Mouse (Mus musculus) gastrocnemius, postnatal 10 days (tissue): ENCODE data around the gene Cdc20. TPM values are rescaled to one million over a fixed set of nuclear protein-coding genes. Genes with fewer than 3 reads are reported as not detected.
A peak's percentile ranks its signal among the peaks of the same experiment; 100 is the strongest.

Source experiments
- DNase-seq: peaks from one replicate; pipeline ENCODE4 v3.0.0; 2021; ENCODE audit warnings: mixed read lengths
- long read RNA-seq, 2 experiments: library from polyadenylated mRNA; stranded (forward); transcript quantifications; one replicate each; pipeline ENCODE4 v2.0.0; 2021
- total RNA-seq, 2 experiments: library from RNA; stranded (reverse); gene quantifications; 2 replicates each; pipeline ENCODE4 v1.2.3; 2021

Gene Cdc20
- 10 to 100 TPM; 12.1 to 14.7 TPM for total RNA-seq
- long read RNA-seq, experiment 1, transcript Cdc20-201 (10 exons, 1,793 nt), result major isoform, 25 of 28 reads
- long read RNA-seq, experiment 1, partial matches to known transcripts, result 2 of 28 reads
- long read RNA-seq, experiment 1, other reads (novel, unspliced or antisense), result 1 of 28 reads
- long read RNA-seq, experiment 2, transcript Cdc20-201 (10 exons, 1,793 nt), result major isoform, 20 of 23 reads
- long read RNA-seq, experiment 2, partial matches to known transcripts, result 1 of 23 reads
- long read RNA-seq, experiment 2, other reads (novel, unspliced or antisense), result 2 of 23 reads

GRCm38 (mm10) chr4:118436820-118437603 lies at the start of gene Cdc20:
Cdc20 (minus strand) TSS chr4:118437352.
- peak; percentile 85 for DNase-seq

GRCm38 (mm10) chr4:118476773-118477530 lies 39.8 kb upstream of the Cdc20 start:
- DNase-seq, result no peak

DNA sequence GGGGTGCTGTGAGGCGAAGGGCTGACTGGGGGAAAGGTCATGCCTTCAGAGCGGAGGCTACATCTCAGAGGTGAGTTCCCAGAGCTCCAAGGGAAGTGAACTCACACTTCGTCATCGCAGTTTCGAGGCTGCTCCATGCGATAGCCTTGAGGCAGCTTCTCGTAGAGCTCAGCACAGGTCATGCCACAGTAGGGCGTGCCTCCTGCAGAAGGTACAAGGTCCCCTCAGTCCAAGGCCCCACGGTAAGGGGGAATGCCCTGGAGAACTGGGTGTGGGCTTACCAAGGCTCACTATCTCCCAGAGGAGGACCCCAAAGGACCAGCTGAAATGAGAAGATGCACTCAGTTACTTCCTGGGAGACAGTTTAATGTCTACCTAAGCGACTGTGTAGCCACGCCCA lies 35.5 kb upstream of the Cdc20 start:
- DNase-seq, result no peak

- DNase-seq, result no peak
Observed at GRCm38 (mm10) chr4:118471281-118471680, 34.1 kb upstream of the Cdc20 start.

DNA sequence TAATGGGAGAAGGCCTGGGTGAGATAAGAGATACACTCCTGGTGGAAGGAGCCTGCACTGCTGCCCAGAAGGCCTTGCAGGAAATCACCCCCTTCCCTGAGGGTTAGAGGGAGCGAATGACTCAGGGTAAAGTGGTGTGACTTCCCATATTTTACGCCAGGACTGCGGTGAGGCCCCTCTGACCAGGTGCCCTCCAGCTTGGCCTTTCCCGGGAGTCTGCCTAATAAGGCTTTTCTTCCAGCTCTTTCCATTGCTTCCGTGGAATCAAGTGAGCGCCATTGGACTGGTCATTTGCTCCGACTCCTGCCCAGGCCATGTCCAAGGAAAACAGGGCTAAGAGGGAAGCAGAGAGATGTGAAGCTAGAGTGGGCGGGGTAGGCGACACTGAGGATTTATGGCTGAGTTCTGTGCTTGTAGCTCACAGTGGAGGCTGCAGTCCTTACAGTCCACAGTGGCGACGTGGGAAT lies 28.6 kb upstream of the Cdc20 start:
- no peak for DNase-seq

- no peak for DNase-seq
Observed at GRCm38 (mm10) chr4:118464956-118465355, 27.8 kb upstream of the Cdc20 start.

GRCm38 (mm10) chr4:118457345-118457975 lies 20.3 kb upstream of the Cdc20 start, which contains the start of gene Mpl:
Mpl (minus strand) TSS chr4:118457513.
- DNase-seq, result no peak

DNA sequence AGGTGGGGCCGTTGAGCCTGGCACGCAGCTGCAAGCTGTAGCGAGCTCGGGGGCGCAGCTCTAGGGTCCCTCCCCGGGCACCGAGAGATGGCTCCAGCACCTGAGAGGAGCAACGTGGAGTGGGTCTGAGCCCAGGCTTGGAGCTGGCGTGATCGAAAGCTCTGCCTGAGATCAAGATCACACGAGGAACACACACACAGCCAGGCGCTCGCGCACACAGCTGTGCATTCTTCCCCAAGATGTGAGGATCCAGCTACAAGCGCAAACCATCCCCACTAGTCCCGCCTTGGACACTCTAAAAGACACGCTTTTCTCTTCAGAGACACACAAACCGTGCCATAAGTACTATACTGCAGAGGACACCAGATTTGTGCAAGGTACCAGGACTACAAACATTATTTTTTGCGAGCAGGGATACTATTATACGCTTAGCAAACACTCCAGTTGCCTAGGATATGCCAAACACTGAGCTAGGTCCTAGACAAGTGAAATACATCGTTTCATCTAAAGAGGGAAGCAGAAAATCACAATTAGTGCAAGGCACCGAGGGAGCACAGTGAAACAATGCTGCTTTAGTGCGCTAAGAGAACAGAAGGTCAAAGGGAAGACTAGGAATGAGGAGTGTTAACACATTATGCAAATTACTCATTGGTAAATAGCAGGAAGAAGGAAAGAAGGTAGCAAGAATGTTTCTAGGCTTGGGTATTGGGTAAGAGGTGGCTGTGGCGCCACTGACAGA lies 9.4 kb upstream of the Cdc20 start:
- DNase-seq, result no peak

DNA sequence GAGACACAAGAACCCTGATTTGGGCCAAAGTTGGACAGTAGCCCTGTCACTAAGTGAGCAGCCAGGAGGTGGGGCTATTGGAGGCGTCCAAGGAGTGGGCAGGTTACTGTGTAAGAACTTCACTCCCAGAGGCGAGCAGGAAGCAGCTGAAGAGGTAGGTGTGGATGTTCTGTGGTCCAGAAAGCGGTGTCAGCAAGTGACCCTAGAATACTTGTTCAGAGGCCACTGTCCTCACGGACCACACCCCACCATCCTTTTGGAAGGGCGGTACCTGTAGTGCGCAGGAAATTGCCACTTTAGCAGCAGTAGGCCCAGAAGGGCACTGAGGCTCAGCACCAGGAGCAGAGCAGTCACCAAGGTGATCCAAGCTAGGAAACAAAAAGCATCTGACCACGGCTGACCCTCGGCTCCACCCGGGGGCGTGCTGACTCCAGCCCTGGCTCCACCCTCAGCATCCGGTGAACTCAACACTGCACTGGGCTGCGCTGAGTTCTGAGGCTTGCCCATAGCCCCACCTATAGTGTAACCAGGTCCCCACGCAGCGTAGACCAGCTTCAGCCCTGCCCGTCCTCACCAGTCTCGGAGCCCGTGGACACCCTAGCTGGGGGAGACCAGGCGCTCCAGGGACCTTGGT lies 8.7 kb upstream of the Cdc20 start:
- DNase-seq, result peak; percentile 42

DNA sequence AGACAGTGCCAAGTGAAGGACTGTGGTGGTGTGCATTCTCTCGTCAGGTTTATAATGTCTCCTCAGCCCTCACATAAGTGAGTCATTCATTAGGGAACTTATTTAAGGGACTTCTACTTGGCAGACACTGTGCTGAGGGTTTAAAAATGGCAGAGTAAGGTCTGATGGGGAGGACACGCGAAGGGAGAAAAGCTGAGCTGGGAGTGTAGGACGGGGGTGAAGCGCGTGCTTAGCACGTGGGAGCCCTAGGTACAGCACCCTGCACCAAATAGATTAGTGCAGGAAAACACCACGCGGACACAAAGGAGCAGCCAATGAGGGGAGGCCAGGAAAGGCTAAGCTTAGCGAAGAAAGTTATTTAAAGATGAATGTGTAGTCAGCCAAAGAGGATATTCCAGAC lies 7.9 kb upstream of the Cdc20 start:
- no peak for DNase-seq

DNA sequence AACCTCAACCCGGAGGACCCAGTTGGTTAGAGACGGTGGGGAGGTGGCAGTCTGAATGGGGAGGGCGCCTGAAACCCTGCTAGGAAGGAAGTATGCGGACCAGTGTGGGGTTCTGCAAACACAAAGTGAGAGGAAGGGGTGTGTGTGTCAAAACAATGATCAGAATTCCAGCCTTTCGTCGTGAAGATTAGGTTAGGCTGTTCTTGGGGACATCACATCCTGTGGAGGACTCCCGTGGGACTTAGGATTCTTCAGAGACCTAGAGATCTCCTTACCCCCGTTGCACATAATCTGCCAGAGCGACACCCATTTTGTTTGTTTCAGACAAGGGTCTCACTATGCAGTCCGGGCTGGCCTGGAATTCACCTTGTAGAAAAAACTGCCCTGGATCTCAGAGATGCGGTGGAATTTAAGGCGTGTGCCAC lies 689 bp upstream of the Cdc20 start:
- DNase-seq, result no peak

GRCm38 (mm10) chr4:118432332-118432731 lies 4.8 kb downstream of the Cdc20 start:
- DNase-seq, result no peak

GRCm38 (mm10) chr4:118429215-118429895 lies 7.8 kb downstream of the Cdc20 start:
- no peak for DNase-seq

DNA sequence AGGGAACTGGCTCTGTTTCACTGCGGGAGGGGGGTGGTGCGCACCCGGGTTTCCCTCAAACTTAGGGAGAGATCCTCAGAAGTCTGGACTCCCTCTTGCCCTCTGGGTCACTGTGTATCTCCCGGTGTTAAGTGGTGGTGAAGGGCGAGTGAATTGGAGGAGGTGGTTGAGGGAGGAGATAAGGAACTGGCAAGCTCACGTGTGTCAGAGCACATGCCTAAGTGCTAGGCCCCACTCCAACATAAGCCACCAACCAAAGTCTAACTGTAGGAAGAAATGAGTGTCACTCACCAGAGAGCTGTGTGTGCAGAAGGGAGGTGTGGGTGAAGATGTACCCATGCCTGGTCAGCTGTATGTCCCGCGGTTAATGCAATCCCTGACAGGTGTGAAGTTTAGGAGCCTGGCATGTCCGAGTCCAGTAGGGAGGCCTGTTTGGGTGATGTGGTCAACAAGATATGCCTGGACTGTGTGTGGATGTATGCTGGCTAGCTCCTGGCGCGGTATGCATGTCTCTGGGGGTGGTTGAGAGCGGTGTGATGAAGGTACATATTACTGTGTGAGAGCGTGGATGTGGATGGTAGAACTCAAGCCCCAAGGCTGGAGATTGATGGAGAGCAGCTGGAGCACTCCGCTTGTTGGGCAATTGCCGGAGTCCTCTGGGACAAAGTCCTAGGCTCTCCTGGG lies 8.5 kb downstream of the Cdc20 start:
- DNase-seq, result no peak

DNA sequence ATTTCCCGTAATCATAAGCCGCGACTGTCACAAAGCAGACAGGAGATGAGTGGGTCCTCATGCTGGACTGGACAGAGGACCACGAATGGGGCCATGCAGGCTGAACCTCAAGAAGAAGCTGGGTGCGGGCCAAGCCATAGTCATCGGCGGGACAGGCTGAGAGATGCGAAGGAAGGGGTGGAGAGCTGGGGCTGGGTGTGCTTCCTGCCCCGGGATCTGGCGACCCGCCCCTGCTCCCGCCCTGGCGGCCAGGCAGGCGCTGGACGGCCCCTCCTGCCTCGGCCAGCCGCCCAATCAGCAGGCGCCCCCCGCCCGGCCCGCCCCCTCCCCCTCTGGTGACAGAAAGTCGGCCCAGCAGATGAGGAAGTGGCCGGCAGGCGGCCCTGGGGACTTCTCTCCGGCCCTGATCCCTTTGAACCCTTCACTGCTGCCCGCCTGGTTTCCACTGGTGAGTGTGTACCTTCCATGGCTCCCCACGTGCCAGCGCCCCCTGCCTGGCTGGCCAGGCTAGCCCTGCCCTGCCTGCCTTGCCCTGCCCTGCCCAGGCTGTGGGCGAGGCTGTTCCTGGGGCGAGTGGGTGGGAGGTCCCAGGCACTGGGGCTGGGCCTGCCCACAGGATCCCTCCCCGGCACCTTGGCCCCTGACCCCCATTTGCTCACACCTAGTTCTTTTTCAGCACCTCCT lies 9.2 kb downstream of the Cdc20 start, which contains the start of gene Elovl1:
TSS of gene Elovl1 (plus strand) at position 326 of the 684 bp plus-strand sequence.
- peak; percentile 92 for DNase-seq

- no peak for DNase-seq
Observed at GRCm38 (mm10) chr4:118427415-118427767, 9.8 kb downstream of the Cdc20 start.

DNA sequence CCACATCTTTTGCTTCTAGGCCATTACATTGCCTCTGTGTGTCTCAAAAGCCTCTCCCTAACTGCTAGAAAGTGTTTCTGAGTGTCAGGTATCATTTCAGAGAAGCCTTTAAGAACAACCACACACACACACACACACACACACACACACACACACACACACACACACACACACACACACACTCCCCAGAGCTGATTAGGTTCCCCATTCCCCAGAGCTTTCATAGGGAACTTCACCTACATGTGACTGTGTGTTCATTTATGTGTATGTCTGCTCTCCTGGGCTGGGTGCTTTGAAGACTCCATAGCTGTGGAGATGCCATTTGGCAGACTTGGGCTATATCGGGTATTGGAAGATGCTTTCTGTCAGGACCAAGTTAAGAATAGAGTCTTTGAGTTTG lies 11.8 kb downstream of the Cdc20 start:
- DNase-seq, result no peak

DNA sequence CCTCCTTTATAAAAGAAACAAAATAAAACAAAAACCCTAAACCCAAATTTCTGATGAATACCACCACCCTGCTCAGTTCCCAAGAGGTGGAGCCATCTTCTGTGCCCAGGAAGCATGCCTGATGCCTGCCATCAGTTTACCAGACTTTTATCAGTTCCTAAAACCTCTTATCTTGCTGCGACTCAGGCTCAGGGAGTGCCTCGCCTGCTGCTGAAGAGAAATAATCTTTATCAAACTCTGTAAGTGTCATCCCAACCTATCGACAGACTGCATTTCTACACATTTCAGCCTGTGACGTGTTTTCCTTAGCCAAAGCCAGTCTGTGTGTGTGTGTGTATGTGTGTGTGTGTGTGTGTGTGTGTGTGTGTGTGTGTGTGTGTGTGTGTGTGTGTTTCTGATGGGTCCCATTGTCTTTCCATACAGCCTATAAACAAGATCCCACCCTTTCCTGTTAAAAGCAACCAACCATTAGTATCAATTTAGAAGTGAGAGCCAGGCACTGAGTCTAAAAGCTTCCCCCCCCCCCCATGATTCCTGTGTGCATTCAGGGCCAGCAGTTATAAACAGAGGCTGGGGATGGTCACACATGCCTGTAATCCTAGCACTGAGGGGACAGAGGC lies 12.5 kb downstream of the Cdc20 start:
- no peak for DNase-seq

DNA sequence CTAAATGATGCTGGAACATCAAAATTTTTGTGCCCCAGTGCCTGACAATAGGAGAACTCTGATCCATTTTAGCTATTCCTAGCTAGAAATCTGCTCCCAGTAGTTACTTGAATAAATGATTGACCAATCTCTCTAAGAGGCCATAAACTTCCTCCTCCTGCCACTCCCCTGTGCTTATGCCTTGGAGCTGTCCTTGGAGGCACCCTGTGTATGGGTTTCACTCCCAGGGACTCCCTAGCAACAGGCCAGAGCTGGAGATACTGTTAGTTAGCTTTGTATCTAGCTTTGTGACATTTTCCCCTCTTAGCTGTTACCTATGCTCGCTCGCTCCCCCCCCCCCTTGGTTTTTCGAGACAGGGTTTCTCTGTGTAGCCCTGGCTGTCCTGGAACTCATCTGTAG lies 15.8 kb downstream of the Cdc20 start:
- DNase-seq, result no peak
